Mouse (Mus musculus) embryonic facial prominence, embryonic 12.5 days (tissue): Measurements from ENCODE around the gene Zfp990. TPM values are rescaled to one million over a fixed set of nuclear protein-coding genes. Genes with fewer than 3 reads are reported as not detected.
A peak's percentile ranks its signal among the peaks of the same experiment; 100 is the strongest.
"Not testable (repeated sequence)": the region's sequence is repeated elsewhere in the genome, so short reads cannot be mapped to it uniquely, and the experiment has no call there.

Experiments
- ATAC-seq: fragments of 200-750 bp; cut with Nextera tagmentation; 2 replicates; pipeline ENCODE4 v1.8.0; 2017; ENCODE audit not compliant: insufficient number of reproducible peaks, insufficient read depth, low FRiP score, low TSS enrichment
- H3K27ac ChIP-seq: fragments of 300-500 bp; sonication (generic); 2 replicates; pipeline ENCODE4 v1.5.1; 2016; ENCODE audit warnings: mild to moderate bottlenecking
- H3K27me3 ChIP-seq: fragments of 300-500 bp; sonication (generic); 2 replicates; pipeline ENCODE4 v1.6.1; 2016; ENCODE audit warnings: mild to moderate bottlenecking, moderate library complexity
- H3K36me3 ChIP-seq: fragments of 300-500 bp; sonication (generic); 2 replicates; pipeline ENCODE4 v1.6.1; 2016; ENCODE audit warnings: mild to moderate bottlenecking
- H3K4me1 ChIP-seq: fragments of 300-500 bp; sonication (generic); 2 replicates; pipeline ENCODE4 v1.6.1; 2016
- H3K4me2 ChIP-seq: fragments of 300-500 bp; sonication (generic); replicated peaks from 2 replicates; pipeline ENCODE4 v1.6.1; 2016; ENCODE audit warnings: mild to moderate bottlenecking, moderate library complexity
- H3K4me3 ChIP-seq: fragments of 300-500 bp; sonication (generic); 2 replicates; pipeline ENCODE4 v1.5.1; 2016; ENCODE audit warnings: mild to moderate bottlenecking
- H3K9ac ChIP-seq: fragments of 300-500 bp; sonication (generic); 2 replicates; pipeline ENCODE4 v1.6.1; 2016; ENCODE audit warnings: mild to moderate bottlenecking, moderate library complexity
- H3K9me3 ChIP-seq: fragments of 300-500 bp; sonication (generic); 2 replicates; pipeline ENCODE4 v1.6.1; 2016; ENCODE audit warnings: mild to moderate bottlenecking, moderate library complexity
- WGBS: fragments of 180-500 bp; shearing (Covaris S2); methylation state at CpG from one replicate; pipeline ENCODE4 v1.1.7; 2016; 5-methylcytosine and 5-hydroxymethylcytosine counted together
- polyA plus RNA-seq: library from polyadenylated mRNA; unstranded; fragments of >200 nt; fragmentation: Nextera tagmentation; extraction: Ambion mirVana; gene quantifications from 2 replicates; pipeline ENCODE4 v1.2.1, GENCODE M21; 2016

The Zfp990 gene
- polyA plus RNA-seq, 1 experiment from 2014 or later = 0.06 TPM

- not testable (repeated sequence) for H3K4me3 ChIP-seq, H3K27ac ChIP-seq, H3K4me2 ChIP-seq, H3K4me1 ChIP-seq, ATAC-seq, H3K9ac ChIP-seq, H3K27me3 ChIP-seq, H3K36me3 ChIP-seq
- WGBS = 74% methylated on average over 6 of the region's 6 CpGs
- H3K9me3 ChIP-seq = peaks cover 24% of the 10 kb centered on the region
Observed at GRCm38 (mm10) chr4:145545734-145546349, 35.3 kb downstream of the Zfp990 start.

- H3K4me3 ChIP-seq, H3K36me3 ChIP-seq, H3K4me2 ChIP-seq, H3K27ac ChIP-seq, ATAC-seq, H3K4me1 ChIP-seq, H3K9ac ChIP-seq, H3K27me3 ChIP-seq: not testable (repeated sequence)
- WGBS = 89% methylated on average over 3 of the region's 3 CpGs
- peaks cover 28% of the 10 kb centered on the region for H3K9me3 ChIP-seq
Observed at GRCm38 (mm10) chr4:145546477-145546876, 35.9 kb downstream of the Zfp990 start.

- H3K27me3 ChIP-seq = no peaks in the 10 kb centered on the region
- H3K9me3 ChIP-seq = peaks cover 21% of the 10 kb centered on the region; the same call in 1 of the 2 replicates
- 66% methylated on average over 1 of the region's 1 CpGs for WGBS
- no peak overlapping the region for H3K4me3 ChIP-seq
- H3K36me3 ChIP-seq = no peaks in the 10 kb centered on the region
- H3K27ac ChIP-seq = no peak overlapping the region
- no peak overlapping the region for H3K4me2 ChIP-seq
- ATAC-seq = no peak
- no peak overlapping the region for H3K9ac ChIP-seq
- no peaks in the 10 kb centered on the region for H3K4me1 ChIP-seq
Observed at GRCm38 (mm10) chr4:145556680-145557079, 46.1 kb downstream of the Zfp990 start.

GRCm38 (mm10) chr4:145559505-145560099 lies 49.0 kb downstream of the Zfp990 start:
- ATAC-seq = no peak
- no peaks in the 10 kb centered on the region for H3K36me3 ChIP-seq
- no peaks in the 10 kb centered on the region for H3K4me1 ChIP-seq
- no peak overlapping the region for H3K4me2 ChIP-seq
- H3K4me3 ChIP-seq = no peak overlapping the region
- peaks cover 13% of the 10 kb centered on the region; the same call in 1 of the 2 replicates for H3K9me3 ChIP-seq
- H3K27me3 ChIP-seq = no peaks in the 10 kb centered on the region
- no peak overlapping the region for H3K27ac ChIP-seq
- WGBS = 42% methylated on average over 3 of the region's 3 CpGs
- H3K9ac ChIP-seq = no peak overlapping the region

- H3K27ac ChIP-seq = no peak overlapping the region
- peaks cover 16% of the 10 kb centered on the region; the same call in 1 of the 2 replicates for H3K9me3 ChIP-seq
- no peaks in the 10 kb centered on the region for H3K27me3 ChIP-seq
- no peak overlapping the region for H3K9ac ChIP-seq
- H3K36me3 ChIP-seq = no peaks in the 10 kb centered on the region
- WGBS = 68% methylated on average over 3 of the region's 3 CpGs
- H3K4me3 ChIP-seq = no peak overlapping the region
- H3K4me2 ChIP-seq = no peak overlapping the region
- no peak for ATAC-seq
- H3K4me1 ChIP-seq = no peaks in the 10 kb centered on the region
Observed at GRCm38 (mm10) chr4:145564111-145564821, 53.7 kb downstream of the Zfp990 start.

GRCm38 (mm10) chr4:145570461-145570860 lies 59.9 kb downstream of the Zfp990 start:
- H3K36me3 ChIP-seq, H3K4me2 ChIP-seq, H3K4me3 ChIP-seq, ATAC-seq, H3K9ac ChIP-seq, H3K27ac ChIP-seq, H3K27me3 ChIP-seq, H3K4me1 ChIP-seq: not testable (repeated sequence)
- peaks cover 11% of the 10 kb centered on the region; the same call in 1 of the 2 replicates for H3K9me3 ChIP-seq
- WGBS = 87% methylated on average over 9 of the region's 10 CpGs

- H3K27me3 ChIP-seq, ATAC-seq: not testable (repeated sequence)
- 81% methylated on average over 8 of the region's 8 CpGs for WGBS
Observed at GRCm38 (mm10) chr4:145576623-145577022, 66.1 kb downstream of the Zfp990 start.

GRCm38 (mm10) chr4:145580333-145580732 lies 69.8 kb downstream of the Zfp990 start:
- H3K36me3 ChIP-seq, H3K27me3 ChIP-seq, ATAC-seq, H3K4me2 ChIP-seq, H3K27ac ChIP-seq, H3K4me1 ChIP-seq, H3K4me3 ChIP-seq, H3K9me3 ChIP-seq, H3K9ac ChIP-seq: not testable (repeated sequence)
- WGBS = 87% methylated on average over 1 of the region's 1 CpGs

More at GRCm38 (mm10) chr4:145576623-145577022, 66.1 kb downstream of the Zfp990 start:
- H3K4me1 ChIP-seq, H3K27ac ChIP-seq, H3K36me3 ChIP-seq, H3K4me3 ChIP-seq, H3K4me2 ChIP-seq, H3K9ac ChIP-seq: not testable (repeated sequence)
- H3K9me3 ChIP-seq = peaks cover 14% of the 10 kb centered on the region

- WGBS = 26% methylated on average over 11 of the region's 11 CpGs
- peak within 1 kb of the TSS; percentile 24; the same call in 1 of the 2 replicates for H3K4me2 ChIP-seq
- not testable (repeated sequence) for H3K36me3 ChIP-seq, ATAC-seq, H3K27me3 ChIP-seq, H3K27ac ChIP-seq, H3K9me3 ChIP-seq, H3K4me1 ChIP-seq, H3K9ac ChIP-seq
- peak within 1 kb of the TSS; percentile 22 for H3K4me3 ChIP-seq
Observed at GRCm38 (mm10) chr4:145585078-145585477, 74.5 kb downstream of the Zfp990 start, which contains the start of gene Gm13212. Gene Gm13212, plus strand, starts transcription at chr4:145585166.

- not testable (repeated sequence) for H3K36me3 ChIP-seq, ATAC-seq, H3K27me3 ChIP-seq, H3K4me1 ChIP-seq, H3K9me3 ChIP-seq, H3K9ac ChIP-seq, H3K27ac ChIP-seq, H3K4me2 ChIP-seq, H3K4me3 ChIP-seq
- 79% methylated on average over 2 of the region's 2 CpGs for WGBS
Observed at GRCm38 (mm10) chr4:145586046-145586445, 75.5 kb downstream of the Zfp990 start.
